Mouse (Mus musculus): ENCODE measurements at regions not wholly inside any gene's neighbourhood (a gene's known extent, or its start where the extent isn't known, plus 50 kb on each side); places are given as distances from the start of the nearest gene placed in this dataset.

- no peaks in the 10 kb centered on the region for H3K9me3 ChIP-seq (replicated peaks)
- TF ChIP-seq POLR2AphosphoS5 (IDR thresholded peaks at IDR 0.05; ENCODE audit: insufficient replicate concordance, low read depth, low read length): no peak
- no peak for TF ChIP-seq GATA1 (IDR thresholded peaks at IDR 0.05; ENCODE audit: borderline replicate concordance, low read length)
- no peak for TF ChIP-seq GATA2 (IDR thresholded peaks at IDR 0.05; ENCODE audit: borderline replicate concordance, low read depth, low read length)
- no peak for TF ChIP-seq CTCF (IDR thresholded peaks at IDR 0.05; ENCODE audit: low read depth, low read length)
- no peak for TF ChIP-seq TAL1 (conservative IDR thresholded peaks at IDR 0.05; ENCODE audit: low read depth, low read length)
- H3K27me3 ChIP-seq (ENCODE audit: insufficient read depth, low read length): no peaks in the 10 kb centered on the region
- H3K4me1 ChIP-seq (ENCODE audit: insufficient read depth, low read depth, low read length): no peaks in the 10 kb centered on the region
- no peaks in the 10 kb centered on the region for H3K36me3 ChIP-seq (replicated peaks)
- no peak overlapping the region for H3K4me3 ChIP-seq (ENCODE audit: low read depth, low read length)
- no peak for DNase-seq (ENCODE audit: low spot score)
- ATAC-seq (ENCODE audit: extremely low read depth, insufficient number of reproducible peaks, low FRiP score, poor library complexity, severe bottlenecking): no peak
Observed at GRCm38 (mm10) chr9:61047289-61047688, 252.9 kb downstream of the Uaca start.

- ATAC-seq (ENCODE audit: extremely low read depth, insufficient number of reproducible peaks, low FRiP score, poor library complexity, severe bottlenecking) (no peak), DNase-seq (ENCODE audit: low spot score) (no peak)
- no peaks in the 10 kb centered on the region for H3K27me3 ChIP-seq (ENCODE audit: insufficient read depth, low read length)
- H3K4me3 ChIP-seq (ENCODE audit: low read depth, low read length): no peak overlapping the region
- H3K9me3 ChIP-seq (replicated peaks): no peaks in the 10 kb centered on the region
- H3K36me3 ChIP-seq (replicated peaks): no peaks in the 10 kb centered on the region
- no peak for TF ChIP-seq POLR2AphosphoS5 (IDR thresholded peaks at IDR 0.05; ENCODE audit: insufficient replicate concordance, low read depth, low read length)
- no peak for TF ChIP-seq TAL1 (conservative IDR thresholded peaks at IDR 0.05; ENCODE audit: low read depth, low read length)
- no peak for TF ChIP-seq GATA2 (IDR thresholded peaks at IDR 0.05; ENCODE audit: borderline replicate concordance, low read depth, low read length)
- TF ChIP-seq CTCF (IDR thresholded peaks at IDR 0.05; ENCODE audit: low read depth, low read length): no peak
- TF ChIP-seq GATA1 (IDR thresholded peaks at IDR 0.05; ENCODE audit: borderline replicate concordance, low read length): no peak
- no peaks in the 10 kb centered on the region for H3K4me1 ChIP-seq (ENCODE audit: insufficient read depth, low read depth, low read length)
Observed at GRCm38 (mm10) chr9:61048576-61048975, 254.2 kb downstream of the Uaca start.

- H3K36me3 ChIP-seq (replicated peaks): no peaks in the 10 kb centered on the region
- no peaks in the 10 kb centered on the region for H3K9me3 ChIP-seq (replicated peaks)
- ATAC-seq (ENCODE audit: extremely low read depth, insufficient number of reproducible peaks, low FRiP score, poor library complexity, severe bottlenecking): no peak
- no peak for DNase-seq (ENCODE audit: low spot score)
- TF ChIP-seq TAL1 (conservative IDR thresholded peaks at IDR 0.05; ENCODE audit: low read depth, low read length) (no peak), GATA1 (IDR thresholded peaks at IDR 0.05; ENCODE audit: borderline replicate concordance, low read length) (no peak), GATA2 (IDR thresholded peaks at IDR 0.05; ENCODE audit: borderline replicate concordance, low read depth, low read length) (no peak), POLR2AphosphoS5 (IDR thresholded peaks at IDR 0.05; ENCODE audit: insufficient replicate concordance, low read depth, low read length) (no peak), CTCF (IDR thresholded peaks at IDR 0.05; ENCODE audit: low read depth, low read length) (no peak)
- no peaks in the 10 kb centered on the region for H3K4me1 ChIP-seq (ENCODE audit: insufficient read depth, low read depth, low read length)
- no peaks in the 10 kb centered on the region for H3K27me3 ChIP-seq (ENCODE audit: insufficient read depth, low read length)
- H3K4me3 ChIP-seq (ENCODE audit: low read depth, low read length): no peak overlapping the region
Observed at GRCm38 (mm10) chr9:61052621-61053020, 258.3 kb downstream of the Uaca start.

GRCm38 (mm10) chr9:61054427-61054826 lies 260.1 kb downstream of the Uaca start:
- no peaks in the 10 kb centered on the region for H3K36me3 ChIP-seq (replicated peaks)
- no peaks in the 10 kb centered on the region for H3K4me1 ChIP-seq (ENCODE audit: insufficient read depth, low read depth, low read length)
- no peaks in the 10 kb centered on the region for H3K27me3 ChIP-seq (ENCODE audit: insufficient read depth, low read length)
- ATAC-seq (ENCODE audit: extremely low read depth, insufficient number of reproducible peaks, low FRiP score, poor library complexity, severe bottlenecking) (no peak), DNase-seq (ENCODE audit: low spot score) (no peak)
- TF ChIP-seq GATA1 (IDR thresholded peaks at IDR 0.05; ENCODE audit: borderline replicate concordance, low read length) (no peak), TAL1 (conservative IDR thresholded peaks at IDR 0.05; ENCODE audit: low read depth, low read length) (no peak), POLR2AphosphoS5 (IDR thresholded peaks at IDR 0.05; ENCODE audit: insufficient replicate concordance, low read depth, low read length) (no peak), GATA2 (IDR thresholded peaks at IDR 0.05; ENCODE audit: borderline replicate concordance, low read depth, low read length) (no peak), CTCF (IDR thresholded peaks at IDR 0.05; ENCODE audit: low read depth, low read length) (no peak)
- H3K9me3 ChIP-seq (replicated peaks): no peaks in the 10 kb centered on the region
- H3K4me3 ChIP-seq (ENCODE audit: low read depth, low read length): no peak overlapping the region

GRCm38 (mm10) chr9:61055392-61055791 lies 261.1 kb downstream of the Uaca start:
- Histone ChIP-seq H3K4me3 (ENCODE audit: low read depth, low read length) (no peak overlapping the region), H3K9me3 (replicated peaks) (peaks cover 5% of the 10 kb centered on the region; the same call in 1 of the 2 replicates), H3K4me1 (ENCODE audit: insufficient read depth, low read depth, low read length) (no peaks in the 10 kb centered on the region), H3K36me3 (replicated peaks) (no peaks in the 10 kb centered on the region), H3K27me3 (ENCODE audit: insufficient read depth, low read length) (no peaks in the 10 kb centered on the region)
- no peak for TF ChIP-seq GATA1 (IDR thresholded peaks at IDR 0.05; ENCODE audit: borderline replicate concordance, low read length)
- no peak for TF ChIP-seq POLR2AphosphoS5 (IDR thresholded peaks at IDR 0.05; ENCODE audit: insufficient replicate concordance, low read depth, low read length)
- no peak for ATAC-seq (ENCODE audit: extremely low read depth, insufficient number of reproducible peaks, low FRiP score, poor library complexity, severe bottlenecking)
- DNase-seq (ENCODE audit: low spot score): no peak

GRCm38 (mm10) chr9:61055928-61056730 lies 261.8 kb downstream of the Uaca start:
- DNase-seq (ENCODE audit: low spot score) (no peak), ATAC-seq (ENCODE audit: extremely low read depth, insufficient number of reproducible peaks, low FRiP score, poor library complexity, severe bottlenecking) (no peak)
- Histone ChIP-seq H3K9me3 (replicated peaks) (peaks cover 5% of the 10 kb centered on the region; the same call in 1 of the 2 replicates), H3K36me3 (replicated peaks) (no peaks in the 10 kb centered on the region), H3K27me3 (ENCODE audit: insufficient read depth, low read length) (no peaks in the 10 kb centered on the region), H3K4me1 (ENCODE audit: insufficient read depth, low read depth, low read length) (no peaks in the 10 kb centered on the region), H3K4me3 (ENCODE audit: low read depth, low read length) (no peak overlapping the region)
- TF ChIP-seq GATA1 (IDR thresholded peaks at IDR 0.05; ENCODE audit: borderline replicate concordance, low read length) (no peak), GATA2 (IDR thresholded peaks at IDR 0.05; ENCODE audit: borderline replicate concordance, low read depth, low read length) (no peak), POLR2AphosphoS5 (IDR thresholded peaks at IDR 0.05; ENCODE audit: insufficient replicate concordance, low read depth, low read length) (no peak), TAL1 (conservative IDR thresholded peaks at IDR 0.05; ENCODE audit: low read depth, low read length) (no peak), CTCF (IDR thresholded peaks at IDR 0.05; ENCODE audit: low read depth, low read length) (no peak)
